In the genomic region with DNA sequence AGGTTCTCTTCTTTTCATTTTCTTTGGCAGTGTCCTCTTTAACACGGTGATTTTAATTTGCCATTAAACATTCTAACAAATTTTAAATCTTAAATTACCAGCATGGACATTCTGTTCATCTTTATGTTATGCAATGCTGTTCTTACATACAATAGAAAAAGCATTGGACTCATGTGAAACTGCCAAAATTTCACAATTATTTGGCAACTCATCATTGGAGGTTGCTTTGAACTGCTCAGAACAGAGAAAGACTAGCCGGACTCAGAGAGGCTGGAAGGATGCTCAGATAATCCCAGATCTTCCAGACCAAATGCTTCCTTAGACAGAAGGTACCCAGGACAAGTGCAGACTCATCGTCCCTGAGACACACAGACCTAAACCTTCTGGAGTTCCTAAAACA, we compare ENCODE assay signal across 15 mouse cellular contexts.
"Had no signal": no experiment of that assay in that cellular context is flagged by ENCODE, and none has a peak within 500 bp of the region (broad histone marks: within the 10 kb centered on the region; RNA-seq: fewer than 3 reads in every experiment).

No protein-coding gene starts in this region.

- DNase-seq: heart, postnatal 10 days; heart, postnatal 14 days; heart, postnatal 36 days; heart, postnatal 4 days; kidney, adult 11 months; kidney, adult 18-20 months; kidney, adult 2 months; kidney, adult 8-10 months; kidney, adult 9 months; kidney, postnatal 10 days; kidney, postnatal 14 days; kidney, postnatal 36 days; kidney, postnatal 4 days; layer of hippocampus, adult 9-11 months; layer of hippocampus, postnatal 36 days had no signal
